Mouse (Mus musculus): Measurements from ENCODE around the gene Etfa. TPM values are rescaled to one million over a fixed set of nuclear protein-coding genes. Genes with fewer than 3 reads are reported as not detected.
A peak's percentile ranks its signal among the peaks of the same experiment; 100 is the strongest.

Gene Etfa
- total and polyA plus RNA-seq, 2 experiments from 2014 or later = 94.5 to 929 TPM

DNA sequence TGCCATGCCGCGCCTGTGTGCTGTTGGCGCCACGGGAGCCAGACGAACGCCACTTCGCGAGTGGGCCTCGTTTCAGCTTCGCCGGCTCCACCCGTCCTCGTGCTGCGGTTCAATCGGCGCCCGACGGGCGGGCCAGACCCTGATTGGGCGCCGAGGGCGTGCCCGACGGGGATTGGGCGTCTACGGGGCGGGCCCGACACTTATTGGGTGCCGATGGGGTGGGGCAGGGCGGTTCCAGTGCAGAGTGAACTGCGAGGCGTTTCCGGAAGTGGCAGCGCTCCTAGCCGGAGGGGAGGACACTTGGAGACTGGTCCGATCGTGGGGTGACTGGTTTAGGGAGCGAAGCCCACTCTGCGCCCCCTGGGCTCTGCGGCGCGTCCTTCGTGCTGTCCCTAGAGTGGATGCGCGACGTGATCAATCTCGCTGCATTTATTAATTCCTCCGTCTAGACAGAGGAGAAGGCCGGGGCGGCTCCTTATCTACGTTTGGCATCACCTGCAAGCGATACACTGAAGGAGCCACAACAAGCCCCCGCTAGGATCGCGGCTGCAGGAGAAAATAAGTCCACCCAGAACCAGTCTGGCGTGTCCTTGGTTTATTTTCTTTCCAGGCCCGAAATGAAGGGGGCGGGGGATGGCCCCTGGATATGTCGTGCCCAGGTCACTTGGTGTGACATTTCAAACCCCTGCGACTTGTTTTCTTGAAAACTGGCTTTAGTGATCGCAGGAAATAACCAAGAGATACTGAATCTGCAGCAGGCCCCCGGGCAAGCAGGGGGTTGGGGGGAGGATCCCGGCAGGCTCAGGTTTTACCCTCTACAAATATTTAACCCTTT, 34.4 kb upstream of the Etfa start:
- Histone ChIP-seq H3K27me3 (ENCODE audit: control insufficient read depth, insufficient read depth, low read length) (peaks cover 87% of the 10 kb centered on the region), H3K9ac (replicated peaks; ENCODE audit: low read depth, low read length) (no peak overlapping the region), H3K36me3 (replicated peaks; ENCODE audit: control insufficient read depth, insufficient read depth, low read length) (no peaks in the 10 kb centered on the region), H3K4me1 (ENCODE audit: control insufficient read depth, insufficient read depth) (peaks cover 15% of the 10 kb centered on the region; the same call in 1 of the 2 replicates), H3K9me3 (replicated peaks; ENCODE audit: control insufficient read depth, low read length) (no peaks in the 10 kb centered on the region), H3K4me2 (ENCODE audit: low read depth, low read length) (peak overlapping the region; percentile 43), H3K4me3 (ENCODE audit: low read depth, low read length) (peak overlapping the region; percentile 33), H3K27ac (ENCODE audit: low read depth) (no peak overlapping the region)
- 4% methylated on average over 63 of the region's 63 CpGs for WGBS
- peak; percentile 66; the same call in 1 of the 2 replicates for ATAC-seq (ENCODE audit: insufficient read depth, low read depth)
- TF ChIP-seq EP300 (IDR thresholded peaks at IDR 0.05; ENCODE audit: low read depth) (no peak), CTCF (IDR thresholded peaks at IDR 0.05; ENCODE audit: low read depth) (no peak)
- no peak for DNase-seq (ENCODE audit: low spot score)

DNA sequence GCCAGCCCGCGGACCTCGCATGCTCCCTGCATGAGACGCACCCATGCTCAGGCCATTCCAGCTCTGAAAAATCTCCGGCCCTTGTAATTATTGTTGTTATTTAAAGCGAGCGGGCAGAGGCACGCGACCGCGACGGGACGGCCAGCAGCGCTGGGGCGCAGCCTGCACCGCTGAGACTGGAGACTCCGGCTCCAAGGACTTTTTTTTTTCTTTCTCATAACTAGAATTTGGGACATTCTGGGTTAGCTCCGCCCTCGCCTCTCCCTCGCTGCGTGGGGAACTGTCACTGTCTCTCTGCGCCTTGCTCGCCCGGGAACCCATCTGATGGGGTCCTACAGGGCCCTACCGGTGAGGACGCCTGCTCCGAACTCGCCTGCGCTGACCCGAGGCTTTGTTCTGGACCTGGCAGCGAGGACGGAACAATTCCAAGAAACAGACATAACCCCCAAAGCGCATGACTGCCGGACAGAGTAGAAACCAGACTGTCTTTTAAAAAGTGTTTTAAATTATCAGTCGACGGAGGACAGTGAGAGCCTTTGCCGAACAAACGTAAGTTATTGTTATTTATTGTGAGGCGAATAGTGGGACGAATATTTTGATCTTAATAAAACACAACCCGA, 33.6 kb upstream of the Etfa start:
- Histone ChIP-seq H3K4me1 (ENCODE audit: control insufficient read depth, insufficient read depth) (peaks cover 15% of the 10 kb centered on the region; the same call in 1 of the 2 replicates), H3K27me3 (ENCODE audit: control insufficient read depth, insufficient read depth, low read length) (peaks cover 94% of the 10 kb centered on the region), H3K9me3 (replicated peaks; ENCODE audit: control insufficient read depth, low read length) (no peaks in the 10 kb centered on the region), H3K4me3 (ENCODE audit: low read depth, low read length) (peak overlapping the region; percentile 33), H3K9ac (replicated peaks; ENCODE audit: low read depth, low read length) (no peak overlapping the region), H3K27ac (ENCODE audit: low read depth) (no peak overlapping the region), H3K36me3 (replicated peaks; ENCODE audit: control insufficient read depth, insufficient read depth, low read length) (no peaks in the 10 kb centered on the region), H3K4me2 (ENCODE audit: low read depth, low read length) (no peak overlapping the region)
- WGBS = 8% methylated on average over 41 of the region's 41 CpGs
- ATAC-seq (ENCODE audit: insufficient read depth, low read depth) (no peak), DNase-seq (ENCODE audit: low spot score) (no peak)
- TF ChIP-seq CTCF (IDR thresholded peaks at IDR 0.05; ENCODE audit: low read depth) = no peak
- no peak for TF ChIP-seq EP300 (IDR thresholded peaks at IDR 0.05; ENCODE audit: low read depth)

DNA sequence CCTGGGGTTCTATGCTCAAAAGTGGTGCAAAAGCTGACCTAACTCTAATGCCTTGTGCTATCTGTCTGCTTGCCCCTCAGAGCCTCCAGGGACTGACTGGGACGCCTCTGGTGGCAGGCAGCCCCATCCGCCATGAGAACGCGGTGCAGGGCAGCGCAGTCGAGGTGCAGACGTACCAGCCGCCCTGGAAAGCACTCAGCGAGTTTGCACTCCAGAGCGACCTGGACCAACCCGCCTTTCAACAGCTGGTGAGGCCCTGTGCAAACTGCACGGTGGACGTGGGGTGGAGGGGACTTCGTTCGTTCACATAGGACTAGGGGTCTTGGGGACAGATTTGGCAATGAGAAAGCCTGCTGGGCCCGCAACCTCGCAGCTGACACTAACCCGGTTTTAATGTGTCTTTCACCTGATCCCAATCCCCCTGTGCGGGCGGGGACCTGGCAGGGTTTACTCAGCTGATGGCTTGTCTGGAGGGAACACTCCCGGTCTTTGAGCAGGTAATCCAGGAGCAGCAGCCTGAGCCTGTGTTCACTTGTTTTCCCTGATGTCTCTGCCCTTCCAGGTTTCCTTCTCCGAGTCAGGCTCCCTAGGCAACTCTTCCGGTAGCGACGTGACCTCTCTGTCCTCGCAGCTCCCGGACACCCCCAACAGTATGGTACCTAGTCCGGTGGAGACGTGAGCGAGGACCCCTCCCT, 33.0 kb upstream of the Etfa start:
- DNase-seq (ENCODE audit: low spot score) (no peak), ATAC-seq (ENCODE audit: insufficient read depth, low read depth) (0 out of 2 replicates have a peak, but pooled peaks have one; percentile 16)
- TF ChIP-seq CTCF (IDR thresholded peaks at IDR 0.05; ENCODE audit: low read depth) (no peak), EP300 (IDR thresholded peaks at IDR 0.05; ENCODE audit: low read depth) (no peak)
- H3K4me3 ChIP-seq (ENCODE audit: low read depth, low read length) = peak overlapping the region; percentile 33
- H3K27ac ChIP-seq (ENCODE audit: low read depth) = no peak overlapping the region
- H3K9ac ChIP-seq (replicated peaks; ENCODE audit: low read depth, low read length) = no peak overlapping the region
- H3K4me1 ChIP-seq (ENCODE audit: control insufficient read depth, insufficient read depth) = peaks cover 15% of the 10 kb centered on the region; the same call in 1 of the 2 replicates
- H3K4me2 ChIP-seq (ENCODE audit: low read depth, low read length) = peak overlapping the region; percentile 20; the same call in 1 of the 2 replicates
- H3K27me3 ChIP-seq (ENCODE audit: control insufficient read depth, insufficient read depth, low read length) = peaks cover 99% of the 10 kb centered on the region
- 3% methylated on average over 30 of the region's 30 CpGs for WGBS
- no peaks in the 10 kb centered on the region for H3K36me3 ChIP-seq (replicated peaks; ENCODE audit: control insufficient read depth, insufficient read depth, low read length)
- H3K9me3 ChIP-seq (replicated peaks; ENCODE audit: control insufficient read depth, low read length) = no peaks in the 10 kb centered on the region

DNA sequence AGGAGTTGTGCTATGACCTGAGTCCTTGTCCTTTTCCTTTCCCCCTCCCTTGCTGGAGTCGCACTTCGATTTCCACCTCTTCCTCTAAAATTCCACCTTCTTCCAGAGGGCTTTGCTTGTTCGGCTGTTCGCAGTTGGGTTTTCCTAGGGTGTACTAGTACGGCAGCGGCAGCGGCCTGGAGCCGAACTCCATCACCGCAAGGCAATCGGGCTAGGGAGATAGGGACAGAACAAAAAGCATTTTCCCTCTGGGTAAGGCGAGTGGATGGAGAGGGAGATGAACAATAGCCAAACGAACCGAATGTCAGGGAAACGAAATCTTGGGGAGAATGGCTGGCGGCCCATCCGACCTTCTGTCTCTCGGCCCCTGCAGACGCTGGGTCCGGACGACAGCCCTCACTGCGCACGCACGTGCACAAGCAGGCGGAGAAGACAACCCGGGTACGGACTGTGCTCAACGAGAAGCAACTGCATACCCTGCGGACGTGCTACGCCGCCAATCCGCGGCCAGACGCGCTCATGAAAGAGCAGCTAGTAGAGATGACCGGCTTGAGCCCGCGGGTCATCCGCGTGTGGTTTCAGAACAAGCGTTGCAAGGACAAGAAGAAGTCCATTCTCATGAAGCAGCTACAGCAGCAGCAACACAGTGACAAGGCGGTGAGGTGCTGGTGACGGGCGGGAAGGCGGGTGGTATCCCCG, 31.8 kb upstream of the Etfa start:
- H3K36me3 ChIP-seq (replicated peaks; ENCODE audit: control insufficient read depth, insufficient read depth, low read length) = no peaks in the 10 kb centered on the region
- peaks cover 98% of the 10 kb centered on the region for H3K27me3 ChIP-seq (ENCODE audit: control insufficient read depth, insufficient read depth, low read length)
- no peak overlapping the region for H3K9ac ChIP-seq (replicated peaks; ENCODE audit: low read depth, low read length)
- TF ChIP-seq EP300 (IDR thresholded peaks at IDR 0.05; ENCODE audit: low read depth) (no peak), CTCF (IDR thresholded peaks at IDR 0.05; ENCODE audit: low read depth) (no peak)
- 2% methylated on average over 46 of the region's 46 CpGs for WGBS
- ATAC-seq (ENCODE audit: insufficient read depth, low read depth) (no peak; the same call in 1 of the 2 replicates), DNase-seq (ENCODE audit: low spot score) (no peak)
- no peaks in the 10 kb centered on the region for H3K9me3 ChIP-seq (replicated peaks; ENCODE audit: control insufficient read depth, low read length)
- H3K4me1 ChIP-seq (ENCODE audit: control insufficient read depth, insufficient read depth) = peaks cover 15% of the 10 kb centered on the region; the same call in 1 of the 2 replicates
- peak overlapping the region; percentile 10 for H3K4me3 ChIP-seq (ENCODE audit: low read depth, low read length)
- H3K27ac ChIP-seq (ENCODE audit: low read depth) = no peak overlapping the region
- H3K4me2 ChIP-seq (ENCODE audit: low read depth, low read length) = peak overlapping the region; percentile 20

DNA sequence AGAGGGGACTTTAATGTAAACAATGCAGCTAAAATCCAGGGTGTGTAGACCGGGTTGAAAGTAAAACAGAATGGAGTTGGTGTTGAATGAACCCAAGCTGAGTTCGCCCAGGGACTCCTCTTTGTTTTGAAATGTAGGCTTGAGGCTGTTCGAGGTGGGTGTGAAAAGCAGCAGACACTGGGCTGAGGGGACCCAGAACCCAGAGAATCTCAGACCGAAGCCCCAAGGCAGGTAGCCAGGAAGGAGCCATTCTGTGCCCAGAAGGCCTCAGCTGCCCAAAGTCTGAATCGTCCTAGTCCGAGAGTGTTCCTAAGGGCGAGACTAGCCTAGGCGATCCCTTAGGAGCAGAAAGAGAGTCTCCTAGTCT, 31.3 kb upstream of the Etfa start:
- Histone ChIP-seq H3K9ac (replicated peaks; ENCODE audit: low read depth, low read length) (no peak overlapping the region), H3K4me3 (ENCODE audit: low read depth, low read length) (peak overlapping the region; percentile 10; the same call in 1 of the 2 replicates), H3K4me2 (ENCODE audit: low read depth, low read length) (no peak overlapping the region), H3K27me3 (ENCODE audit: control insufficient read depth, insufficient read depth, low read length) (peaks cover 98% of the 10 kb centered on the region), H3K36me3 (replicated peaks; ENCODE audit: control insufficient read depth, insufficient read depth, low read length) (no peaks in the 10 kb centered on the region), H3K27ac (ENCODE audit: low read depth) (no peak overlapping the region), H3K4me1 (ENCODE audit: control insufficient read depth, insufficient read depth) (peaks cover 15% of the 10 kb centered on the region; the same call in 1 of the 2 replicates), H3K9me3 (replicated peaks; ENCODE audit: control insufficient read depth, low read length) (no peaks in the 10 kb centered on the region)
- TF ChIP-seq EP300 (IDR thresholded peaks at IDR 0.05; ENCODE audit: low read depth) (no peak), CTCF (IDR thresholded peaks at IDR 0.05; ENCODE audit: low read depth) (no peak)
- ATAC-seq (ENCODE audit: insufficient read depth, low read depth) (no peak), DNase-seq (ENCODE audit: low spot score) (no peak)
- 25% methylated on average over 8 of the region's 8 CpGs for WGBS

Data from heart, postnatal 0 days (tissue).